Mouse (Mus musculus) embryonic facial prominence, embryonic 15.5 days (tissue): Measurements from ENCODE around the gene Ndufv2. TPM values are rescaled to one million over a fixed set of nuclear protein-coding genes. Genes with fewer than 3 reads are reported as not detected.
A peak's percentile ranks its signal among the peaks of the same experiment; 100 is the strongest.
"Not testable (repeated sequence)": the region's sequence is repeated elsewhere in the genome, so short reads cannot be mapped to it uniquely, and the experiment has no call there.

ENCODE experiments used
- ATAC-seq: fragments of 200-750 bp; cut with Nextera tagmentation; 2 replicates; pipeline ENCODE4 v1.8.0; 2017; ENCODE audit warnings: low read depth, moderate TSS enrichment; ENCODE audit not compliant: insufficient number of reproducible peaks, low FRiP score, low TSS enrichment
- H3K27ac ChIP-seq: fragments of 300-500 bp; sonication (generic); replicated peaks from 2 replicates; pipeline ENCODE4 v1.5.1; 2015; ENCODE audit warnings: mild to moderate bottlenecking, inconsistent platforms
- H3K27me3 ChIP-seq: fragments of 300-500 bp; sonication (generic); 2 replicates; pipeline ENCODE4 v1.6.1; 2015; ENCODE audit warnings: inconsistent platforms
- H3K36me3 ChIP-seq: fragments of 300-500 bp; sonication (generic); 2 replicates; pipeline ENCODE4 v1.6.1; 2015; ENCODE audit warnings: mild to moderate bottlenecking, inconsistent platforms
- H3K4me1 ChIP-seq: fragments of 300-500 bp; sonication (generic); 2 replicates; pipeline ENCODE4 v1.6.1; 2015; ENCODE audit warnings: inconsistent platforms
- H3K4me2 ChIP-seq: fragments of 300-500 bp; sonication (generic); replicated peaks from 2 replicates; pipeline ENCODE4 v1.6.1; 2015; ENCODE audit warnings: mild to moderate bottlenecking, inconsistent platforms
- H3K4me3 ChIP-seq: fragments of 300-500 bp; sonication (generic); replicated peaks from 2 replicates; pipeline ENCODE4 v1.5.1; 2015; ENCODE audit warnings: mild to moderate bottlenecking, inconsistent platforms
- H3K9ac ChIP-seq: fragments of 300-500 bp; sonication (generic); 2 replicates; pipeline ENCODE4 v1.6.1; 2015; ENCODE audit warnings: inconsistent platforms
- H3K9me3 ChIP-seq: fragments of 300-500 bp; sonication (generic); replicated peaks from 2 replicates; pipeline ENCODE4 v1.6.1; 2016; ENCODE audit warnings: inconsistent platforms
- WGBS: fragments of 180-500 bp; shearing (Covaris S2); methylation state at CpG from one replicate; pipeline ENCODE4 v1.1.7; 2015; 5-methylcytosine and 5-hydroxymethylcytosine counted together
- polyA plus RNA-seq: library from polyadenylated mRNA; unstranded; fragments of >200 nt; fragmentation: Nextera tagmentation; extraction: Ambion mirVana; gene quantifications from 2 replicates; pipeline ENCODE4 v1.2.1, GENCODE M21; 2015

Ndufv2 gene
- polyA plus RNA-seq, 1 experiment from 2014 or later, result 278 TPM

GRCm38 (mm10) chr17:66084486-66084885 is 16.9 kb downstream of the Ndufv2 start:
- Histone ChIP-seq H3K9ac (no peak overlapping the region), H3K4me1 (no peaks in the 10 kb centered on the region), H3K27me3 (no peaks in the 10 kb centered on the region), H3K27ac (no peak overlapping the region), H3K4me2 (no peak overlapping the region), H3K9me3 (no peaks in the 10 kb centered on the region), H3K36me3 (peaks cover 48% of the 10 kb centered on the region), H3K4me3 (no peak overlapping the region)
- 93% methylated on average over 1 of the region's 1 CpGs for WGBS
- no peak for ATAC-seq

- Histone ChIP-seq H3K27me3 (no peaks in the 10 kb centered on the region), H3K36me3 (peaks cover 18% of the 10 kb centered on the region; the same call in 1 of the 2 replicates), H3K9ac (peak overlapping the region; percentile 50), H3K9me3 (no peaks in the 10 kb centered on the region), H3K4me2 (peak overlapping the region; percentile 70), H3K27ac (peak overlapping the region; percentile 92), H3K4me1 (peaks cover 20% of the 10 kb centered on the region; the same call in 1 of the 2 replicates), H3K4me3 (peak overlapping the region; percentile 99)
- WGBS, result under 1% methylated on average over 23 of the region's 23 CpGs
- ATAC-seq, result peak; percentile 25; the same call in 1 of the 2 replicates
Observed at GRCm38 (mm10) chr17:66077437-66077850, 23.9 kb downstream of the Ndufv2 start.

GRCm38 (mm10) chr17:66076934-66077333 is 24.4 kb downstream of the Ndufv2 start, which contains the start of gene Ankrd12:
Gene Ankrd12, minus strand, starts transcription at chr17:66077089.
- peaks cover 20% of the 10 kb centered on the region; the same call in 1 of the 2 replicates for H3K4me1 ChIP-seq
- ATAC-seq, result peak; percentile 99
- WGBS, result under 1% methylated on average over 53 of the region's 53 CpGs
- no peaks in the 10 kb centered on the region for H3K27me3 ChIP-seq
- H3K27ac ChIP-seq, result peak within 1 kb of the TSS; percentile 92
- peak within 1 kb of the TSS; percentile 80 for H3K9ac ChIP-seq
- H3K9me3 ChIP-seq, result no peaks in the 10 kb centered on the region
- peak within 1 kb of the TSS; percentile 70 for H3K4me2 ChIP-seq
- H3K4me3 ChIP-seq, result peak within 1 kb of the TSS; percentile 99
- peaks cover 18% of the 10 kb centered on the region; the same call in 1 of the 2 replicates for H3K36me3 ChIP-seq

GRCm38 (mm10) chr17:66076174-66076927 is 25.0 kb downstream of the Ndufv2 start:
- peak overlapping the region; percentile 99 for H3K4me3 ChIP-seq
- H3K36me3 ChIP-seq, result peaks cover 17% of the 10 kb centered on the region; the same call in 1 of the 2 replicates
- peak overlapping the region; percentile 92 for H3K27ac ChIP-seq
- ATAC-seq, result peak; percentile 88
- H3K4me1 ChIP-seq, result peaks cover 20% of the 10 kb centered on the region; the same call in 1 of the 2 replicates
- peak overlapping the region; percentile 80 for H3K9ac ChIP-seq
- H3K4me2 ChIP-seq, result peak overlapping the region; percentile 70
- H3K9me3 ChIP-seq, result no peaks in the 10 kb centered on the region
- H3K27me3 ChIP-seq, result no peaks in the 10 kb centered on the region
- WGBS, result under 1% methylated on average over 93 of the region's 95 CpGs

- peaks cover 20% of the 10 kb centered on the region; the same call in 1 of the 2 replicates for H3K4me1 ChIP-seq
- H3K4me3 ChIP-seq, result peak overlapping the region; percentile 99
- no peaks in the 10 kb centered on the region for H3K27me3 ChIP-seq
- H3K9ac ChIP-seq, result peak overlapping the region; percentile 80; the same call in 1 of the 2 replicates
- H3K9me3 ChIP-seq, result no peaks in the 10 kb centered on the region
- H3K4me2 ChIP-seq, result peak overlapping the region; percentile 70
- no peak for ATAC-seq
- peaks cover 12% of the 10 kb centered on the region; the same call in 1 of the 2 replicates for H3K36me3 ChIP-seq
- 3% methylated on average over 12 of the region's 12 CpGs for WGBS
- H3K27ac ChIP-seq, result peak overlapping the region; percentile 92
Observed at GRCm38 (mm10) chr17:66075827-66076173, 25.6 kb downstream of the Ndufv2 start.

- 78% methylated on average over 7 of the region's 7 CpGs for WGBS
- Histone ChIP-seq H3K27ac (no peak overlapping the region), H3K4me3 (no peak overlapping the region)
Observed at GRCm38 (mm10) chr17:66073971-66074370, 27.4 kb downstream of the Ndufv2 start.

GRCm38 (mm10) chr17:66069036-66069435 is 32.3 kb downstream of the Ndufv2 start:
- not testable (repeated sequence) for H3K4me2 ChIP-seq, H3K27me3 ChIP-seq, H3K27ac ChIP-seq, ATAC-seq, H3K9me3 ChIP-seq, H3K9ac ChIP-seq, H3K4me1 ChIP-seq, H3K36me3 ChIP-seq, H3K4me3 ChIP-seq
- WGBS, result 88% methylated on average over 2 of the region's 2 CpGs

More at GRCm38 (mm10) chr17:66073971-66074370, 27.4 kb downstream of the Ndufv2 start:
- no peak overlapping the region for H3K4me2 ChIP-seq
- no peak overlapping the region for H3K9ac ChIP-seq
- H3K9me3 ChIP-seq, result no peaks in the 10 kb centered on the region
- H3K4me1 ChIP-seq, result peaks cover 20% of the 10 kb centered on the region; the same call in 1 of the 2 replicates
- H3K36me3 ChIP-seq, result no peaks in the 10 kb centered on the region
- H3K27me3 ChIP-seq, result no peaks in the 10 kb centered on the region
- no peak for ATAC-seq

- H3K9me3 ChIP-seq, result no peaks in the 10 kb centered on the region
- ATAC-seq, result no peak
- no peak overlapping the region for H3K4me3 ChIP-seq
- H3K9ac ChIP-seq, result no peak overlapping the region
- no peak overlapping the region for H3K27ac ChIP-seq
- H3K27me3 ChIP-seq, result no peaks in the 10 kb centered on the region
- 89% methylated on average over 4 of the region's 4 CpGs for WGBS
- H3K4me1 ChIP-seq, result 0 out of 2 replicates have a peak, but pooled peaks cover 3% of the 10 kb centered on the region
- H3K36me3 ChIP-seq, result no peaks in the 10 kb centered on the region
- H3K4me2 ChIP-seq, result no peak overlapping the region
Observed at GRCm38 (mm10) chr17:66065115-66065514, 36.2 kb downstream of the Ndufv2 start.

- no peaks in the 10 kb centered on the region for H3K27me3 ChIP-seq
- no peak overlapping the region for H3K4me2 ChIP-seq
- H3K9me3 ChIP-seq, result no peaks in the 10 kb centered on the region
- 0 out of 2 replicates have a peak, but pooled peaks cover 3% of the 10 kb centered on the region for H3K4me1 ChIP-seq
- WGBS, result 59% methylated on average over 8 of the region's 8 CpGs
- H3K36me3 ChIP-seq, result no peaks in the 10 kb centered on the region
- no peak for ATAC-seq
- H3K9ac ChIP-seq, result no peak overlapping the region
- H3K4me3 ChIP-seq, result peak overlapping the region; percentile 17; the same call in 1 of the 2 replicates
- H3K27ac ChIP-seq, result peak overlapping the region; percentile 55; the same call in 1 of the 2 replicates
Observed at GRCm38 (mm10) chr17:66061241-66061938, 40.0 kb downstream of the Ndufv2 start.

GRCm38 (mm10) chr17:66058160-66058559 is 43.2 kb downstream of the Ndufv2 start:
- WGBS, result 89% methylated on average over 4 of the region's 4 CpGs

GRCm38 (mm10) chr17:66057145-66057544 is 44.2 kb downstream of the Ndufv2 start:
- Histone ChIP-seq H3K27ac (no peak overlapping the region), H3K36me3 (no peaks in the 10 kb centered on the region), H3K27me3 (no peaks in the 10 kb centered on the region), H3K4me3 (no peak overlapping the region), H3K4me1 (0 out of 2 replicates have a peak, but pooled peaks cover 3% of the 10 kb centered on the region), H3K9me3 (no peaks in the 10 kb centered on the region), H3K9ac (no peak overlapping the region), H3K4me2 (no peak overlapping the region)
- 70% methylated on average over 2 of the region's 2 CpGs for WGBS
- ATAC-seq, result no peak

More at GRCm38 (mm10) chr17:66058160-66058559, 43.2 kb downstream of the Ndufv2 start:
- Histone ChIP-seq H3K4me2 (no peak overlapping the region), H3K4me3 (no peak overlapping the region), H3K9me3 (no peaks in the 10 kb centered on the region), H3K36me3 (no peaks in the 10 kb centered on the region), H3K4me1 (0 out of 2 replicates have a peak, but pooled peaks cover 3% of the 10 kb centered on the region), H3K27ac (no peak overlapping the region), H3K9ac (no peak overlapping the region), H3K27me3 (no peaks in the 10 kb centered on the region)
- no peak for ATAC-seq
